Mouse (Mus musculus): ENCODE results near the gene Ccdc115.

GRCm38 (mm10) chr1:34468051-34468450, 28.6 kb upstream of the Ccdc115 start:
- TF ChIP-seq POLR2A (IDR thresholded peaks at IDR 0.05; ENCODE audit: low read depth, low read length) (no peak), CTCF (IDR thresholded peaks at IDR 0.05; ENCODE audit: extremely low read depth, insufficient read depth, insufficient read length, insufficient replicate concordance) (no peak)
